12 mouse cellular contexts compared by ENCODE assay signal in genomic region chr11:88154500-88154899, GRCm38 (mm10). TPM values are rescaled to one million over a fixed set of nuclear protein-coding genes. Genes with fewer than 3 reads are reported as not detected.
DNase-seq lines count a peak whose midpoint lies in the region; ATAC-seq lines count a peak whose summit lies in the region.
"Had no signal": no experiment of that assay in that cellular context is flagged by ENCODE, and none has a peak within 500 bp of the region (broad histone marks: within the 10 kb centered on the region; RNA-seq: fewer than 3 reads in every experiment).

No protein-coding gene starts in this region.

- no peak for ATAC-seq in forebrain, embryonic 14.5 days
- no peak for ATAC-seq in kidney, embryonic 15.5 days (replicated peaks; ENCODE audit: low FRiP score)
- no peak for ATAC-seq in hindbrain, embryonic 13.5 days (ENCODE audit: low FRiP score)
- ATAC-seq in neural tube, embryonic 14.5 days (ENCODE audit: low read depth) = no peak
- ATAC-seq: inflammation-experienced regulatory T-cells, adult 6 months had no signal

- no peak overlapping the region for H3K9ac ChIP-seq in forebrain, embryonic 14.5 days (ENCODE audit: low read length)
- H3K9ac ChIP-seq in kidney, embryonic 15.5 days = no peak overlapping the region
- H3K9ac ChIP-seq in hindbrain, embryonic 13.5 days = no peak overlapping the region
- no peak overlapping the region for H3K9ac ChIP-seq in neural tube, embryonic 14.5 days (replicated peaks; ENCODE audit: low read depth, low read length)

- peaks cover 9% of the 10 kb centered on the region for H3K36me3 ChIP-seq in forebrain, embryonic 10.5 days (replicated peaks)
- H3K36me3 ChIP-seq in forebrain, embryonic 14.5 days (ENCODE audit: control insufficient read depth, insufficient read depth, low read length) = no peaks in the 10 kb centered on the region
- H3K36me3 ChIP-seq in kidney, embryonic 15.5 days = no peaks in the 10 kb centered on the region
- no peaks in the 10 kb centered on the region for H3K36me3 ChIP-seq in hindbrain, embryonic 13.5 days
- no peaks in the 10 kb centered on the region for H3K36me3 ChIP-seq in neural tube, embryonic 14.5 days (ENCODE audit: control insufficient read depth, insufficient read depth, low read length)

- no peak overlapping the region for H3K4me2 ChIP-seq in forebrain, embryonic 14.5 days (ENCODE audit: low read length)
- no peak overlapping the region for H3K4me2 ChIP-seq in kidney, embryonic 15.5 days
- H3K4me2 ChIP-seq in hindbrain, embryonic 13.5 days = no peak overlapping the region
- no peak overlapping the region for H3K4me2 ChIP-seq in neural tube, embryonic 14.5 days (ENCODE audit: low read depth, low read length)

- no peaks in the 10 kb centered on the region for H3K9me3 ChIP-seq in forebrain, embryonic 10.5 days
- no peaks in the 10 kb centered on the region for H3K9me3 ChIP-seq in forebrain, embryonic 14.5 days (replicated peaks; ENCODE audit: control insufficient read depth, low read length)
- H3K9me3 ChIP-seq in kidney, embryonic 15.5 days (replicated peaks) = no peaks in the 10 kb centered on the region
- H3K9me3 ChIP-seq in hindbrain, embryonic 13.5 days = no peaks in the 10 kb centered on the region
- no peaks in the 10 kb centered on the region for H3K9me3 ChIP-seq in neural tube, embryonic 14.5 days (ENCODE audit: control insufficient read depth, low read length)

- no peak for DNase-seq in forebrain, embryonic 10.5 days (ENCODE audit: extremely low spot score, low spot score)
- no peak for DNase-seq in forebrain, embryonic 14.5 days (ENCODE audit: low spot score)
- DNase-seq in kidney, postnatal 10 days = no peak
- DNase-seq in cerebellum, postnatal 4 days (ENCODE audit: low spot score in 2 of 2) = no peak
- no peak for DNase-seq in spleen, postnatal 4 days (ENCODE audit: low spot score in 2 of 2)
- DNase-seq: right cerebral cortex, postnatal 4 days; thymus, postnatal 36 days had no signal

- H3K27ac ChIP-seq in forebrain, embryonic 10.5 days = 0 out of 2 replicates have a peak overlapping the region, but pooled peaks have one; percentile 57
- no peak overlapping the region for H3K27ac ChIP-seq in forebrain, embryonic 14.5 days (ENCODE audit: low read depth, low read length)
- peak overlapping the region; percentile 43 for H3K27ac ChIP-seq in kidney, embryonic 15.5 days
- peak overlapping the region; percentile 62 for H3K27ac ChIP-seq in hindbrain, embryonic 13.5 days
- peak overlapping the region; percentile 39; the same call in 1 of the 2 replicates for H3K27ac ChIP-seq in neural tube, embryonic 14.5 days (ENCODE audit: low read depth, low read length)
- H3K27ac ChIP-seq: macrophage had no signal

- WGBS in forebrain, embryonic 10.5 days = 88% methylated on average over 8 of the region's 8 CpGs
- 88% methylated on average over 8 of the region's 8 CpGs for WGBS in forebrain, embryonic 14.5 days
- WGBS in kidney, embryonic 15.5 days = 56% methylated on average over 8 of the region's 8 CpGs
- WGBS in hindbrain, embryonic 13.5 days = 59% methylated on average over 8 of the region's 8 CpGs
- whole genome bisulfite sequencing in neural tube, embryonic 14.5 days = 56% methylated on average over 8 of the region's 8 CpGs

- peaks cover 88% of the 10 kb centered on the region for H3K4me1 ChIP-seq in forebrain, embryonic 10.5 days
- peaks cover 19% of the 10 kb centered on the region for H3K4me1 ChIP-seq in forebrain, embryonic 14.5 days (ENCODE audit: control insufficient read depth, insufficient read depth, low read length)
- H3K4me1 ChIP-seq in kidney, embryonic 15.5 days = peaks cover 76% of the 10 kb centered on the region
- H3K4me1 ChIP-seq in hindbrain, embryonic 13.5 days (replicated peaks) = peaks cover 65% of the 10 kb centered on the region
- peaks cover 29% of the 10 kb centered on the region for H3K4me1 ChIP-seq in neural tube, embryonic 14.5 days (ENCODE audit: control insufficient read depth, insufficient read depth, low read length)

- H3K4me3 ChIP-seq in forebrain, embryonic 10.5 days = no peak overlapping the region
- H3K4me3 ChIP-seq in forebrain, embryonic 14.5 days (ENCODE audit: low read depth, low read length) = no peak overlapping the region
- H3K4me3 ChIP-seq in kidney, embryonic 15.5 days (replicated peaks) = no peak overlapping the region
- H3K4me3 ChIP-seq in hindbrain, embryonic 13.5 days = no peak overlapping the region
- no peak overlapping the region for H3K4me3 ChIP-seq in neural tube, embryonic 14.5 days (ENCODE audit: low read depth, low read length)

- H3K27me3 ChIP-seq in forebrain, embryonic 10.5 days (ENCODE audit: poor library complexity, severe bottlenecking) = peaks cover 10% of the 10 kb centered on the region; the same call in 1 of the 2 replicates
- H3K27me3 ChIP-seq in forebrain, embryonic 14.5 days (replicated peaks; ENCODE audit: control insufficient read depth, insufficient read depth, low read length) = no peaks in the 10 kb centered on the region
- no peaks in the 10 kb centered on the region for H3K27me3 ChIP-seq in kidney, embryonic 15.5 days
- no peaks in the 10 kb centered on the region for H3K27me3 ChIP-seq in hindbrain, embryonic 13.5 days
- H3K27me3 ChIP-seq in neural tube, embryonic 14.5 days (ENCODE audit: control insufficient read depth, insufficient read depth, low read length) = no peaks in the 10 kb centered on the region

RNA-seq across cellular contexts. Expression of gene Mrps23, which starts 49.7 kb away (rescaled TPM):
- 65.5 and 72.6 TPM in 2 replicates for polyA plus RNA-seq in forebrain, embryonic 10.5 days (2016; fragmentation: Nextera tagmentation; extraction: Ambion mirVana)
- 75.5 and 80.8 TPM in 2 replicates for polyA plus RNA-seq in forebrain, embryonic 14.5 days (2014; fragmentation: Nextera tagmentation; extraction: Ambion mirVana)
- 57.5 and 65.2 TPM in 2 replicates for polyA plus RNA-seq in kidney, embryonic 15.5 days (2015; fragmentation: Nextera tagmentation; extraction: Ambion mirVana)
- polyA plus RNA-seq in hindbrain, embryonic 13.5 days (2015; fragmentation: Nextera tagmentation; extraction: Ambion mirVana) = 71.1 TPM in 2 replicates
- 63.7 and 67.9 TPM in 2 replicates for polyA plus RNA-seq in neural tube, embryonic 14.5 days (2014; fragmentation: Nextera tagmentation; extraction: Ambion mirVana)

RNA-seq across cellular contexts. Expression of gene Cuedc1, which starts 56.6 kb away (rescaled TPM):
- polyA plus RNA-seq in forebrain, embryonic 10.5 days (2016; fragmentation: Nextera tagmentation; extraction: Ambion mirVana) = 20.0 and 24.9 TPM in 2 replicates
- 13.0 and 18.6 TPM in 2 replicates for polyA plus RNA-seq in forebrain, embryonic 14.5 days (2014; fragmentation: Nextera tagmentation; extraction: Ambion mirVana)
- polyA plus RNA-seq in kidney, embryonic 15.5 days (2015; fragmentation: Nextera tagmentation; extraction: Ambion mirVana) = 18.8 and 23.4 TPM in 2 replicates
- 46.4 and 49.5 TPM in 2 replicates for polyA plus RNA-seq in hindbrain, embryonic 13.5 days (2015; fragmentation: Nextera tagmentation; extraction: Ambion mirVana)
- polyA plus RNA-seq in neural tube, embryonic 14.5 days (2014; fragmentation: Nextera tagmentation; extraction: Ambion mirVana) = 34.0 and 38.3 TPM in 2 replicates
